8 mouse cellular contexts compared by ENCODE assay signal in genomic region chr11:101140164-101140819, GRCm38 (mm10). TPM values are rescaled to one million over a fixed set of nuclear protein-coding genes. Genes with fewer than 3 reads are reported as not detected.
DNase-seq lines count a peak whose midpoint lies in the region; ATAC-seq and TF ChIP-seq lines count a peak whose summit lies in the region.

No protein-coding gene starts in this region.

- no peaks in the 10 kb centered on the region for H3K9me3 ChIP-seq in liver, embryonic 14.5 days (ENCODE audit: control insufficient read depth, low read length)

- in situ Hi-C loops in Patski (cut with MboI; ENCODE audit: low pct_unique_long_range_greater_than_20kb) = no loop called here

- TF ChIP-seq EP300 in liver, embryonic 14.5 days (IDR thresholded peaks at IDR 0.05; ENCODE audit: low read depth) = no peak

- POLR2A ChIA-PET in Patski (lab: Charles Lee) = interaction anchor here (0.7 to 3.3 kb wide), 2 partner anchors 21 to 29 kb away, joined by 3 to 31 read pairs; partner anchors contain the start of genes Cntnap1, Plekhh3, Retreg3 and Tubg1

- no peak for TF ChIP-seq CTCF in Patski (IDR thresholded peaks at IDR 0.05)
- TF ChIP-seq CTCF in liver, embryonic 14.5 days (IDR thresholded peaks at IDR 0.05; ENCODE audit: low read depth) = no peak

- no peaks in the 10 kb centered on the region for H3K36me3 ChIP-seq in liver, embryonic 14.5 days (replicated peaks; ENCODE audit: control insufficient read depth, insufficient read depth, low read depth)
- H3K36me3 ChIP-seq in splenic B cell, adult 2 months (ENCODE audit: control insufficient read depth, insufficient read depth, low read length, poor library complexity, severe bottlenecking) = no peaks in the 10 kb centered on the region

- CTCF ChIA-PET in Patski (lab: Charles Lee) = interaction anchor here (0.9 to 1.2 kb wide), 7 partner anchors 12 to 44 kb away, joined by 3 to 4 read pairs (median 3); partner anchors contain the start of genes Ccr10 and Psmc3ip

- peaks cover 0 to 3% of the 10 kb centered on the region in 2 experiments; a peak in 1 of 4 replicates for H3K4me1 ChIP-seq in liver, embryonic 14.5 days (replicated peaks; ENCODE audit: control insufficient read depth in 2 of 2, insufficient read depth in 2 of 2, low read length in 1 of 2)

- no peak overlapping the region for H3K4me3 ChIP-seq in liver, embryonic 14.5 days (ENCODE audit: insufficient read depth in 1 of 2, low read depth in 2 of 2, low read length in 2 of 2)

- H3K27ac ChIP-seq in liver, embryonic 14.5 days = no peak overlapping the region

- peak; percentile 53 for DNase-seq in cerebellum, adult 9-11 months
- DNase-seq in cerebellum, adult 9-10 months = no peak
- DNase-seq in Patski (ENCODE audit: low read depth, low spot score) = peak; percentile 85
- peak; percentile 63 for DNase-seq in heart, postnatal 4 days
- DNase-seq in liver, embryonic 14.5 days (ENCODE audit: low read depth in 3 of 3, low spot score in 3 of 3) = no peak
- DNase-seq in splenic B cell, adult 2 months (ENCODE audit: low read depth, low spot score) = peak; percentile 28
- DNase-seq in adrenal gland, adult 8-10 months = no peak
- DNase-seq in spleen, adult 12 weeks (ENCODE audit: low spot score) = no peak

- peak; percentile 74 for ATAC-seq in Patski
- no peak for ATAC-seq in liver, embryonic 14.5 days (ENCODE audit: insufficient read depth)

- H3K9ac ChIP-seq in liver, embryonic 14.5 days (replicated peaks) = no peak overlapping the region

- no peaks in the 10 kb centered on the region for H3K27me3 ChIP-seq in Patski
- H3K27me3 ChIP-seq in liver, embryonic 14.5 days (ENCODE audit: control insufficient read depth, insufficient read depth, low read length) = peaks cover 18% of the 10 kb centered on the region
- H3K27me3 ChIP-seq in splenic B cell, adult 2 months (ENCODE audit: control insufficient read depth, insufficient read depth, low read length, poor library complexity, severe bottlenecking) = peaks cover 5% of the 10 kb centered on the region; the same call in 1 of the 2 replicates

- 40% methylated on average over 27 of the region's 27 CpGs for WGBS in liver, embryonic 14.5 days (ENCODE audit: insufficient replicate concordance)

- H3K4me2 ChIP-seq in liver, embryonic 14.5 days (ENCODE audit: low read depth) = peak overlapping the region; percentile 28; the same call in 1 of the 2 replicates

RNA-seq across cellular contexts. Expression of gene Tubg2, which starts 15.4 kb away (rescaled TPM):
- 3.5 TPM for polyA plus RNA-seq in Patski (2021)
- 1 to 10 TPM; 6.6 to 7.0 TPM for total RNA-seq in heart, postnatal 4 days (2021)
- polyA plus RNA-seq in liver, embryonic 14.5 days (2012; rRNA removed) = 0.13 and 0.14 TPM in 2 replicates
- polyA plus RNA-seq in liver, embryonic 14.5 days (2014; fragmentation: Nextera tagmentation; extraction: Ambion mirVana) = not detected in 2 replicates
- total RNA-seq in adrenal gland, adult 8-10 months (2022) = 10 to 100 TPM in 2 of 4 experiments, 1 to 10 TPM in 2; 6.1 to 11.1 (median 9.9) TPM

RNA-seq across cellular contexts. Expression of gene Tubg1, which starts 20.6 kb away (rescaled TPM):
- polyA plus RNA-seq in Patski (2021) = 70.2 TPM
- 10 to 100 TPM; 53.5 to 53.7 TPM for total RNA-seq in heart, postnatal 4 days (2021)
- polyA plus RNA-seq in liver, embryonic 14.5 days (2012; rRNA removed) = 12.4 and 13.8 TPM in 2 replicates
- 32.0 and 32.4 TPM in 2 replicates for polyA plus RNA-seq in liver, embryonic 14.5 days (2014; fragmentation: Nextera tagmentation; extraction: Ambion mirVana)
- 10 to 100 TPM; 34.2 to 43.3 (median 36.8) TPM for total RNA-seq in adrenal gland, adult 8-10 months (2022)

RNA-seq across cellular contexts. Expression of gene Retreg3, which starts 20.6 kb away (rescaled TPM):
- 72.2 TPM for polyA plus RNA-seq in Patski (2021)
- total RNA-seq in heart, postnatal 4 days (2021) = 10 to 100 TPM; 32.1 to 32.3 TPM
- 19.3 and 20.4 TPM in 2 replicates for polyA plus RNA-seq in liver, embryonic 14.5 days (2012; rRNA removed)
- polyA plus RNA-seq in liver, embryonic 14.5 days (2014; fragmentation: Nextera tagmentation; extraction: Ambion mirVana) = 5.3 and 6.7 TPM in 2 replicates
- total RNA-seq in adrenal gland, adult 8-10 months (2022) = 10 to 100 TPM; 48.0 to 56.4 (median 50.8) TPM

RNA-seq across cellular contexts. Expression of gene Cntnap1, which starts 30.0 kb away (rescaled TPM):
- 10.8 TPM for polyA plus RNA-seq in Patski (2021)
- total RNA-seq in heart, postnatal 4 days (2021) = 1 to 10 TPM; 1.5 to 1.6 TPM
- polyA plus RNA-seq in liver, embryonic 14.5 days (2012; rRNA removed) = 0.11 and 0.16 TPM in 2 replicates
- polyA plus RNA-seq in liver, embryonic 14.5 days (2014; fragmentation: Nextera tagmentation; extraction: Ambion mirVana) = 0.08 TPM in 1 of 2 replicates, not detected in the other
- 1 to 10 TPM; 5.7 to 7.4 (median 6.4) TPM for total RNA-seq in adrenal gland, adult 8-10 months (2022)

RNA-seq across cellular contexts. Expression of gene Plekhh3, which starts 30.9 kb away (rescaled TPM):
- 33.3 TPM for polyA plus RNA-seq in Patski (2021)
- total RNA-seq in heart, postnatal 4 days (2021) = 10 to 100 TPM; 23.1 to 27.3 TPM
- polyA plus RNA-seq in liver, embryonic 14.5 days (2012; rRNA removed) = 1.1 TPM in 2 replicates
- polyA plus RNA-seq in liver, embryonic 14.5 days (2014; fragmentation: Nextera tagmentation; extraction: Ambion mirVana) = 1.0 TPM in 2 replicates
- total RNA-seq in adrenal gland, adult 8-10 months (2022) = 10 to 100 TPM; 26.9 to 44.3 (median 30.4) TPM

Comparison
In these comparisons a context has a peak if more than half of its experiments do, and no peak if none do; other contexts are left out.
1. DNase-seq: peak in cerebellum, adult 9-11 months (single experiment), Patski (single experiment), heart, postnatal 4 days (single experiment) and splenic B cell, adult 2 months (single experiment); none in cerebellum, adult 9-10 months (single experiment), liver, embryonic 14.5 days (0 of 3), adrenal gland, adult 8-10 months (single experiment) and spleen, adult 12 weeks (single experiment).